Mouse (Mus musculus) liver, adult 2 months (tissue): ENCODE data around the gene Col18a1. TPM values are rescaled to one million over a fixed set of nuclear protein-coding genes. Genes with fewer than 3 reads are reported as not detected.

Experiments
- DNase-seq: peaks from one replicate; pipeline ENCODE4 v3.0.0-alpha.2; 2011; ENCODE audit warnings: low read depth, low spot score; ENCODE audit errors: extremely low read depth
- H3K27ac ChIP-seq: fragments of 200-500 bp; replicated peaks from 2 replicates; pipeline ENCODE4 v1.5.1; 2012; ENCODE audit warnings: low read depth, mild to moderate bottlenecking, control low read depth, inconsistent platforms, low read length; ENCODE audit not compliant: insufficient read depth
- H3K27me3 ChIP-seq: fragments of 200-500 bp; 2 replicates; pipeline ENCODE4 v1.6.1; 2012; ENCODE audit warnings: mild to moderate bottlenecking, moderate library complexity, low read length, inconsistent platforms; ENCODE audit not compliant: control insufficient read depth, insufficient read depth
- H3K36me3 ChIP-seq: fragments of 200-500 bp; 2 replicates; pipeline ENCODE4 v1.6.1; 2012; ENCODE audit warnings: low read length, inconsistent platforms; ENCODE audit not compliant: control insufficient read depth, insufficient read depth
- H3K4me1 ChIP-seq: fragments of 200-500 bp; 2 replicates; pipeline ENCODE4 v1.6.1; 2011; ENCODE audit warnings: low read length; ENCODE audit not compliant: control insufficient read depth, insufficient read depth
- H3K4me3 ChIP-seq: fragments of 200-500 bp; 2 replicates; pipeline ENCODE4 v1.5.1; 2011; ENCODE audit warnings: low read depth, mild to moderate bottlenecking, control low read depth, low read length, moderate library complexity; ENCODE audit not compliant: insufficient read depth
- H3K79me2 ChIP-seq: fragments of 200-500 bp; 2 replicates; pipeline ENCODE4 v1.6.1; 2012; ENCODE audit warnings: inconsistent platforms, mild to moderate bottlenecking, low read length, moderate library complexity; ENCODE audit not compliant: control insufficient read depth, insufficient read depth
- H3K9ac ChIP-seq: fragments of 200-500 bp; 2 replicates; pipeline ENCODE4 v1.6.1; 2012; ENCODE audit warnings: low read depth, mild to moderate bottlenecking, control low read depth, inconsistent platforms, low read length
- CTCF ChIP-seq: fragments of 200-500 bp; IDR thresholded peaks from 2 replicates; pipeline ENCODE4 v1.5.1; 2011; ENCODE audit warnings: low read depth, low read length, control low read depth
- POLR2A ChIP-seq: fragments of 200-500 bp; IDR thresholded peaks from 2 replicates; pipeline ENCODE4 v1.6.1; 2011; ENCODE audit warnings: low read length, control low read depth; ENCODE audit not compliant: insufficient read depth; ENCODE audit errors: extremely low read depth
- WGBS: fragments of 180-500 bp; shearing (Covaris S2); methylation state at CpG from one replicate; pipeline ENCODE4 v1.1.7; 2018; 5-methylcytosine and 5-hydroxymethylcytosine counted together
- polyA plus RNA-seq: library from polyadenylated mRNA; depleted of rRNA; stranded (reverse); fragments of >200 nt; gene quantifications from 2 replicates; pipeline ENCODE4 v1.2.3, GENCODE M21; 2012
- total RNA-seq: library from RNA; depleted of rRNA; stranded (reverse); fragments of >200 nt; gene quantifications from 2 replicates; pipeline ENCODE4 v1.2.3, GENCODE M21; 2014

Gene Col18a1
- total and polyA plus RNA-seq, 2 experiments, result 260 to 452 TPM

GRCm38 (mm10) chr10:77201919-77202318, 35.6 kb upstream of the Col18a1 start:
- no peak overlapping the region for H3K4me3 ChIP-seq
- H3K4me1 ChIP-seq, result peaks cover 2% of the 10 kb centered on the region; the same call in 1 of the 2 replicates
- no peak overlapping the region for H3K27ac ChIP-seq
- H3K36me3 ChIP-seq, result no peaks in the 10 kb centered on the region
- TF ChIP-seq CTCF, result no peak
- no peak for TF ChIP-seq POLR2A
- no peak overlapping the region for H3K9ac ChIP-seq
- 86% methylated on average over 5 of the region's 5 CpGs for WGBS
- no peak for DNase-seq
- H3K79me2 ChIP-seq, result no peaks in the 10 kb centered on the region
- H3K27me3 ChIP-seq, result no peaks in the 10 kb centered on the region

GRCm38 (mm10) chr10:77200295-77200694, 33.9 kb upstream of the Col18a1 start:
- Histone ChIP-seq H3K4me3 (no peak overlapping the region), H3K27ac (no peak overlapping the region), H3K79me2 (no peaks in the 10 kb centered on the region), H3K9ac (no peak overlapping the region), H3K27me3 (no peaks in the 10 kb centered on the region), H3K36me3 (no peaks in the 10 kb centered on the region), H3K4me1 (no peaks in the 10 kb centered on the region)
- WGBS, result 89% methylated on average over 9 of the region's 9 CpGs
- TF ChIP-seq CTCF, result no peak
- DNase-seq, result no peak

- H3K27me3 ChIP-seq, result no peaks in the 10 kb centered on the region
- H3K9ac ChIP-seq, result no peak overlapping the region
- H3K36me3 ChIP-seq, result no peaks in the 10 kb centered on the region
- no peak overlapping the region for H3K27ac ChIP-seq
- H3K4me3 ChIP-seq, result no peak overlapping the region
- 80% methylated on average over 2 of the region's 2 CpGs for WGBS
- TF ChIP-seq CTCF, result no peak
- no peak for TF ChIP-seq POLR2A
- no peak for DNase-seq
- H3K79me2 ChIP-seq, result no peaks in the 10 kb centered on the region
- no peaks in the 10 kb centered on the region for H3K4me1 ChIP-seq
Measured at GRCm38 (mm10) chr10:77199229-77199628, 32.9 kb upstream of the Col18a1 start.

DNA sequence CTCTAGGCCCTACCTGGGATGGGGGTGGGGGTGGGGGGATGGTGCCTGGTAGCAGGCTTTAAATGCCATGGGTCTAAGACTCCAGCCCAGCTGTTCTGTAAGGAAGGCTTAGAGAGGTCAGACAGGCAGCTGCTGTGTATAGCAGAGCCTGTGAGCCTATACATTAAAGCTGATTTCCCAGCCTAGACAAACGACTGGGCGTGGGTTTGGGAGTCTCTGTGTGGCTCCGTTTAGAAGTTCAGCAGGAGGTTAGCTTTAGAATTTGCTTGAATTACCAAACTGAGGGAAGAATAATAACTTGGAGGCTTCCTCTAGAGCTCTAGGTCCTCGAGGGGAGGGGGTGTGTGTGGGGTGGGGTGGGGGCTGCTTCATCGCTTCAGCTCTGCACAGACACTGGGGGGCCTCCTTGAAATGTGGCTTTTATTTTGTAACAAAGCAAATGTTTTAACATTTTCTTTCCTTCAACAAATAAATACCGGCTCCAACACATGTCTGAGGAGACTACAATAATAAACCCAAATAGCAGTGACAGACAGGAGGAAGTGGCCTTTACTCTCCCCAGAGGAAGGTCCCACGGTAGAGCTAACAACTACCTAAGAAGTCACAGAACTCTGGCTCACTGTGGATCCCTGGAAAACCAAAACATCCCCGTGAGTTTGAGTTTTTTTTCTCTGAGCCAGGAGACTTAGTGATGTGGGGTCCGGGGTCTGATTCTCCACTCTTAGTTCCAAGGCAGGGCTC, 31.3 kb upstream of the Col18a1 start:
- Histone ChIP-seq H3K4me1 (no peaks in the 10 kb centered on the region), H3K27ac (no peak overlapping the region), H3K4me3 (no peak overlapping the region), H3K79me2 (no peaks in the 10 kb centered on the region), H3K27me3 (no peaks in the 10 kb centered on the region), H3K36me3 (no peaks in the 10 kb centered on the region), H3K9ac (no peak overlapping the region)
- TF ChIP-seq POLR2A (no peak), CTCF (no peak)
- WGBS, result 67% methylated on average over 9 of the region's 9 CpGs
- DNase-seq, result no peak

- Histone ChIP-seq H3K4me1 (no peaks in the 10 kb centered on the region), H3K36me3 (no peaks in the 10 kb centered on the region), H3K4me3 (no peak overlapping the region), H3K27ac (no peak overlapping the region), H3K9ac (no peak overlapping the region), H3K79me2 (no peaks in the 10 kb centered on the region), H3K27me3 (no peaks in the 10 kb centered on the region)
- no peak for DNase-seq
- TF ChIP-seq POLR2A (no peak), CTCF (no peak)
- 83% methylated on average over 4 of the region's 4 CpGs for WGBS
Measured at GRCm38 (mm10) chr10:77196676-77197075, 30.3 kb upstream of the Col18a1 start.

DNA sequence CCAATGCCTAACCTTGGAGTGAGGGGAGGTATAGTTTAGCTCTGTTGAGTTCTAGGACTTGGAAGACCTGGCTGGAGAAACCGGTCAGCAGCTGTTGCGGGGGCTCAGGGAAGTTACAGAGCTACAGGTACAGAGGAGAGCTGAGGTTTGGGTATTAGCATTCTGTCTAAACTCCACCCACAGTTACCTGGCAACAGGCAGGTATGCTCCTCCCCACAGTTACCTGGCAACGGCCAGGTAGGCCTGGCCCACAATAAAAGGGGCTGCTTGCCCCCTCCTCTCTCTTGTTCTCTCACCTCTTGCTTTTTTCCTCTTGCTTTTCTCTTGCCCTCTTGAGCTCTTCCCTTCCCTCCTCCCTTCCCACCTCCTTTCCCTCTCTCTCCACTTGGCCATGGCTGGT, 29.8 kb upstream of the Col18a1 start:
- no peak for DNase-seq
- Histone ChIP-seq H3K9ac (no peak overlapping the region), H3K27me3 (no peaks in the 10 kb centered on the region), H3K4me3 (no peak overlapping the region), H3K27ac (no peak overlapping the region), H3K36me3 (no peaks in the 10 kb centered on the region), H3K79me2 (no peaks in the 10 kb centered on the region), H3K4me1 (no peaks in the 10 kb centered on the region)
- 81% methylated on average over 3 of the region's 3 CpGs for WGBS
- no peak for TF ChIP-seq CTCF
- TF ChIP-seq POLR2A, result no peak
